Mouse (Mus musculus): ENCODE data around the gene Hes3.

Gene Hes3

GRCm38 (mm10) chr4:152287317-152288120, 3.9 kb downstream of the Hes3 start:
- in situ Hi-C loops (cut with MboI; ENCODE audit: low pct_unique_long_range_greater_than_20kb in 1 of 2, low sequenced_read_pairs in 2 of 2, unreplicated experiment in 1 of 2): loop anchor here in 1 of 2 experiments (5.0 kb wide), 1 partner anchor 115 kb away; no protein-coding TSS in a partner anchor

DNA sequence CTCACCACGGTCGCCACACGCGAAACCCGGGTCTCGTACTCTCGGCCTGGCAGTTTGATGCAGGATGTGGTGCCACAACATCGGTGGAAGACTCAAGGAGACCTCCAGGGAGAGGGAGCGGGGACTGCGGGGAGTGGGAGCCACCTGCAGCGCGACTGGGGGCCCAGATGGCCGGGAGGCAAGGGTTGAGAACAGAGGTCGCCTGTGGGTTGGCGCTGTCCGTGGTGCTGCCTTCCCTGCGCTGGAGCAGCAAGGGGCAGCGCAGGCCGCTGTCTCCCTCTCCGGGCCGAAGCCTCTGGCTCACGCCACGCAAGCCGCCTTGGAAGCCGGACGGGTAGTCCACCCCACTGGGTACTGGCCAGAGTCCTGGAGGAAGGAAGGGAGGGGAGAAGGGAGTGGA, 4.6 kb downstream of the Hes3 start:
- in situ Hi-C loops (cut with MboI; ENCODE audit: low pct_unique_long_range_greater_than_20kb in 1 of 2, low sequenced_read_pairs in 2 of 2, unreplicated experiment in 1 of 2): loop anchor here in 1 of 2 experiments (5.0 kb wide), 1 partner anchor 115 kb away; no protein-coding TSS in a partner anchor

GRCm38 (mm10) chr4:152286183-152286582, 5.3 kb downstream of the Hes3 start:
- in situ Hi-C loops (cut with MboI; ENCODE audit: low pct_unique_long_range_greater_than_20kb in 1 of 2, low sequenced_read_pairs in 2 of 2, unreplicated experiment in 1 of 2): loop anchor here in 1 of 2 experiments (5.0 kb wide), 1 partner anchor 114 kb away; no protein-coding TSS in a partner anchor

DNA sequence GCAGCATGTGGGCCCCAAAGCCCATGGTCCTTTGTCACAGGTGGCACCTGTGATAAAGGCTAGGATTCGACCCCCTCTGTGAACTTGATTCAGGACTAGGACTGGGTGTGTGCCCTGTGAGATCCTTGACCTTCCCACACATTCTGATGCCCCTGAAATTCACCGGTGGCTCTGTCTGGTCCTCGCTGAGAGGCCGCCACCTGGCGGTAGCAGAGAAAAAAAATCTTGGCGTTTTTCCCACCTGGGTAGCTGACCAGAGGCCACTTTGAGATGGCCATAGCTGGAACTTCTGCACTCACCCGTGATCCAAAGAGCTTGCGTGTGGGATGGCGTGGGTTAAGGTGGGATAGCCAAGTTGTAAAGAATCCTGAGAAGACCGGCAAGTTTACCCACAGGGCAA, 6.0 kb downstream of the Hes3 start:
- in situ Hi-C loops (cut with MboI; ENCODE audit: low pct_unique_long_range_greater_than_20kb in 1 of 2, low sequenced_read_pairs in 2 of 2, unreplicated experiment in 1 of 2): loop anchor here in 1 of 2 experiments (5.0 kb wide), 1 partner anchor 113 kb away; no protein-coding TSS in a partner anchor

DNA sequence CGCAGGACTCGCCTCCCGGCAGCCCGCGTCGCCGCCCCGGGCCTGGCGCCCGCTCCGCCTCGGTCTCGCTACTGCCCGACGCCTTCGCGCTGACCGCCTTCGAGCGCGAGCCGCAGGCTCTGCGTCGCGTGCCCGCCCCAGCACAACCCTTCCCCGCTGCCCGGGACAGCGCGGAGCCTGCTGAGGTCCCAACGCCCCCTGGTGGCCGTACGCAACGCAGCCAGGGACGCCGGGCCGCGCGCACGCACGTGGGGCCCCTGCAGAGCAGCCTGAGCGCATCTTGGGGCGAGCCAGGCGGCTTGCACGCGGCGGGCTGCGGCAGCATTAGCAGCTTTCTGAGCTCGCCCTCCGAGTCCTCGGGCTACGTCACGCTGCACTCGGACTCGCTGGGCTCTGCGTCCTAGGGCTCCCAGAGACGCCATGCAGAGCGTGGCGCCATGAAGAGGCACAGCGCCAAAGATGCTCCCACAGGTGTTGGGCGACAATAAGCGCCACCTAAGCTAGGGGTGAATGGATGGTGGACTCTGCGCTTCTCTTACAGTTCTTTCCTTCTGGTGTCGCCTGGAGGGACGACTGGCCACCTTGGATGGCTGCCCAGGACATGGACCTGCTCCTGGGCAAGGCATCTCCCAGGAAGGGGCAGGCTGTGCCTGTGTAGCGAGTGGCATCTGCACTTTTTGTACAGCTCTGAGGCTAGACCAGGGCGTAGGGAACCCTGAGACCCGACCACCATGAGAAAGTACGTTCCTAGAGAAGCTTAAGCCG, 8.1 kb downstream of the Hes3 start:
- in situ Hi-C loops (cut with MboI; ENCODE audit: low pct_unique_long_range_greater_than_20kb in 1 of 2, low sequenced_read_pairs in 2 of 2, unreplicated experiment in 1 of 2): no loop called here

DNA sequence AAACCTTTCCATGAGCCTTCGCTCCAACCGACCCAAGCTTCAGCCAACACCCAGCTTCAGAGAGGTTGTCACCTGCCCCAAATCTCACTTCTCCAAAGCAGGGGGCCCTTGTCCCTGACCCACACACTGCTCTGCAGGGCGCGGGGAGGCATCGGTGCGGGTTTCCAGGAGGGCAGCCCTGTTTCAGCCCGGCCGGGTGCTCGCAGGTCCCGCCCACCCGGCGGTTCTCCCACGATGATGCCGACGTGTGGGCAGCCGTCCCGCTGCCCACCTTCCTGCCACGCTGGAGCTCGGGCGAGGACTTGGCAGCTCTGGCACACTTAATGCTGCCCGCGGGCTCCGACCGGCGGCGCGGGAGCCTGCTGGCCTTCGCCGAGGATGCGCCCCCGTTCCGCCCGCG, 8.7 kb downstream of the Hes3 start:
- in situ Hi-C loops (cut with MboI; ENCODE audit: low pct_unique_long_range_greater_than_20kb in 1 of 2, low sequenced_read_pairs in 2 of 2, unreplicated experiment in 1 of 2): no loop called here

GRCm38 (mm10) chr4:152281601-152282000, 9.9 kb downstream of the Hes3 start:
- in situ Hi-C loops (cut with MboI; ENCODE audit: low pct_unique_long_range_greater_than_20kb in 1 of 2, low sequenced_read_pairs in 2 of 2, unreplicated experiment in 1 of 2): no loop called here

DNA sequence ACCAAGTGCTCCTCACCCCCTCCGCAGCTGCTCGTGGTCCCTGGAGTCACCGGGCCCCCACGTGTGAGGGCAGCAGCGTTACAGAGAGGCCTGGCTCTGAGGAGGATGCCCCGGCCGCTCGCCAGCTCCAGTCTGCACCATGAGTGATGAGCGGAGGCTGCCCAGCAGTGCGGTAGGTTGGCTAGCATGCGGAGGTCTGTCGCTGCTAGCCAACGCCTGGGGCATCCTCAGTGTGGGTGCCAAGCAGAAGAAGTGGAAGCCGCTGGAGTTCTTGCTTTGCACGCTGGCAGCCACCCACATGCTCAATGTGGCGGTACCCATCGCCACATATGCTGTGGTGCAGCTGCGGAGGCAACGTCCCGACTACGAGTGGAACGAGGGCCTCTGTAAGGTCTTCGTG, 12.5 kb downstream of the Hes3 start:
- in situ Hi-C loops (cut with MboI; ENCODE audit: low pct_unique_long_range_greater_than_20kb in 1 of 2, low sequenced_read_pairs in 2 of 2, unreplicated experiment in 1 of 2): no loop called here

- in situ Hi-C loops (cut with MboI; ENCODE audit: low pct_unique_long_range_greater_than_20kb in 1 of 2, low sequenced_read_pairs in 2 of 2, unreplicated experiment in 1 of 2): no loop called here
Observed at GRCm38 (mm10) chr4:152277916-152278315, 13.5 kb downstream of the Hes3 start.

DNA sequence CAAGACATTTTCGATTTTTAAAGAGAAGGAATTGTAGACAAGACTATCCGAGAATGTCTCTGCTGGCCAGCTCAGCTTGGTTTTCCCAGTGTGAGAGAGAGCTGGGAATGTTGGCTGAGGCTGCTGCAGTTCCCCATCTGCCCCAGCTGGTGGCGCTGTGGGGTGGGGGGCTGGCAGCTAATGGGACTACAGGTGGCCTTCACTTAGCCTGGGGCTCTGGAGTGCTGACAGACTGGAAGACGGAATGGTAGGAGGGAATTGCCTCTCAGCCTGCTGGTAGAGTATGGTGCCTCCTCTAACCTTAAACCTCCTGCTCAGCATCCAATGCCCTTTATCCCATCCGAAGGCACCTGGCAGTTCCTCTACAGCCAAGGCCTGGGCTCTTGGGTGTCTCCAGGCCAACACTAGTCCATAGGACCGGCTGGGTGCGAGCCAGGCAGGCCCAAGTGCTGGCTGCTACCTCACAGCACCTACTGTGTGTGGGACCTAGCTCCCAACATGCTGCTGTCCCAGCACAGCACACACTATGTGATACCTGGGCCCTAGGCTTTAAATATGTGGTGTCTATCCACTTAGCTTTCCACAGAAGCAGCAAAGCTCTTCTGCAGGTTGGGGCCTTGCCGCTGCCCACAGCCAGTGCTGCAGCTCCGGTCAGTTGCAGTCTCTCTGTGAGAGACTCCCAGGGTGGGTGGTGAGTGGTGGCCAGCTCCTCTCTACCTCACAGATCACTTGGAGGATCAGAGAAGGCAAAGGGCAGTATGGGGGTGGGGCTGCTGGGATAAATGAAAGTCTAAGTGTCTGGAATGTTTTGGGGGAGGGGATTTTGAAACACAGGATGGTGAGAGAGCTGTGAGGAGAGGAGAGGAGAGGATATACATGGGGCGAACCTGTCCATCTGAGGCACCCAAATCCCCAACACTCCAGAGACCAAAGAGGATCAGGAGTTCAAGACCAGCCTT, 14.8 kb downstream of the Hes3 start:
- in situ Hi-C loops (cut with MboI; ENCODE audit: low pct_unique_long_range_greater_than_20kb in 1 of 2, low sequenced_read_pairs in 2 of 2, unreplicated experiment in 1 of 2): no loop called here

- in situ Hi-C loops (cut with MboI; ENCODE audit: low pct_unique_long_range_greater_than_20kb in 1 of 2, low sequenced_read_pairs in 2 of 2, unreplicated experiment in 1 of 2): no loop called here
Observed at GRCm38 (mm10) chr4:152274681-152275131, 16.8 kb downstream of the Hes3 start.

DNA sequence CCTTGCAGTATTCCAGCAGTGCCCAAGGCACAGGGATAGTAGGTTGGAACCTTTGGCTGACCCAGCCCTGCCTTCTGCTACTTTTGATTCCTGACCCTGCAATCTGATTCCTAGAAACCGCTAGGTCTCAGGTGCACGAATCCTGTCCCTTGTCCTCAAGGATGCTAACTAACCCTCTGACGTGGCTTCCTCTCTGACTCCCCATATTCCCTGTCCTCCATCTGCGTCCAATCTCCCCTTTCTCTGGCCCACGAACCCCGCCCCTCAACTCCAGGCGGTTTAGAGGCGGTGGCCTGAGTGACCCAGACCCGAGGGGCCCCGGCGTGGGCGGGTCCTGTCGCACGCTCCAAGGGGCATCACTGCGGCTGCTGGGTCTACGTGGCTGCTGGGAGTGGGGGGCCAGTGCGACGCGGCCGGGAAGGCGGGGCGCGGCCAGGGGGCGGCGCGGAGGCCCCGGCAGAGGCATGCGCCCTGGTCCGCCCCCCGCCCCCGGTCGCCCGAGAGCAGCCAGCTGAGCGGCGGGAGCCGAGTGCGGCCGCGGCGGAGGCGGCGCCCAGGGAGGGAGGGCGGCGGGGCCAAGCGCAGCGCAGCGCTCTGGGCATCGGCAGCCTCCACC, 17.7 kb downstream of the Hes3 start, which contains the start of gene Gpr153:
Gene Gpr153, plus strand, starts transcription at position 612 of the 616 bp plus-strand sequence.
- in situ Hi-C loops (cut with MboI; ENCODE audit: low pct_unique_long_range_greater_than_20kb in 1 of 2, low sequenced_read_pairs in 2 of 2, unreplicated experiment in 1 of 2): no loop called here

DNA sequence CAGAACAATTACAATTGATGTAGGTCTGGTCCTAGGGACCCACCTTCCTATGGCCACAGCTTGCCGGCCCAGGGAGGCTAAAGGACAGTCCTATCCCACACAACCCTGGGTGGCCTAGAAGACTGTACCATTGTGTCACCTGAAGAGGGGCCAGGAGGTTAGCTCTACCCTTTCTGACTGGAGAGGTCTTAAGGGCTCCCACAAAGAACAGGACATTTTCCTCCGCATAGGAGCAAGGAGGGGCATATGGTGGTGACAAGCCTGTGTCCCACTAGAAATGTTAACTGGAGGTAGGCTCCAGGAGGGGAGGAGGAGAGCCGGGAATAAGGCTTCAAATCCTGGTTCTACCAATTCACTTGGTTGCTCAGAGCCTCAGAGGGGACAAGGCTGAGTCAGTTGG, 18.3 kb downstream of the Hes3 start:
- in situ Hi-C loops (cut with MboI; ENCODE audit: low pct_unique_long_range_greater_than_20kb in 1 of 2, low sequenced_read_pairs in 2 of 2, unreplicated experiment in 1 of 2): no loop called here

DNA sequence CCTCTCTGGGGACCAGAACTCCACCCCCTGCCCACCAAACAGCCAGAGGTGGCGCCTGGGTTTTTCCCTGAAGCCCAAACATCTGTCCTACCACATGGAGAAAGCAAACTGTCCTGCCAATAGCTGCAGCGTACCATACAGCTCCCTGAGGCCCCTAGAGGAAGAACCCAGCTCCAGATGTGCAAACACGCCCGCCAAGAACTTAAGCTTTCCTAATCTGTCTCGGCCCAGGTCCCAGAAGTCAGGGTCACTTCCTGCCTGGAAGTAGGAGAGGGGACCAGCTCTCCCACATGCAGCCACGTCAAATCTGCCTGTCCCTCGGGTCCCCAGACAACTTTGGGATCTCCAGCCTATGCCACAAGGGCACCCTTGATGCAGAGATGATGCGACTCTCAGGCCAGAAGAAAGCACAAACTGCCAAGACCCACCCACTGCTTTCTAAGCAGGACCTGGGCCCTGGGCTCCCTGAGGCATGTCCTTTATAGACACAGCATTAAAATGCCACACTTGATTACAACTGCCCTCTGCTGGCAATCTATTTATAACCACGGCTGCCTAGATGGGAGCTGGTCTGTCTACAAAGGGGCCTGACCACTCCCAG, 18.9 kb downstream of the Hes3 start:
- in situ Hi-C loops (cut with MboI; ENCODE audit: low pct_unique_long_range_greater_than_20kb in 1 of 2, low sequenced_read_pairs in 2 of 2, unreplicated experiment in 1 of 2): no loop called here

DNA sequence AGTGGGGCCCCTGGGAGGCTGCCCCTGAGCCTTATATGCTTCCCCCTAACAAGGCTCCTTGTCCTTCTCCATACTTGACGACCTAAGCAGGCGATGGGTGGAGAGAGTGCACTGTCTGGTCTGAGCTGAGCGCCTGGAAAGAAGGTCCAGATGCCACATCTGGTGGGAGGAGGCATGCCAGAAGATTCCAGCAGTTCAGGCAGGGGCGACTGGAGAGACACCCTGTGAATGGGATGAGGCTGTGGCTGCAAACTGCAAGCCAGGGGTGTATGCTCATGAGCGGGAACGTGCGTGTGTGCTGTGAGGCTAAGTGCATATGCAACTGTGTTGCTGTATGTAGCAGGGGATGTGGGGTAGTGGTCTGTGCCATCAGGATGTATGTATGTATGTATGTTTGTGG, 19.5 kb downstream of the Hes3 start:
- in situ Hi-C loops (cut with MboI; ENCODE audit: low pct_unique_long_range_greater_than_20kb in 1 of 2, low sequenced_read_pairs in 2 of 2, unreplicated experiment in 1 of 2): no loop called here

- in situ Hi-C loops (cut with MboI; ENCODE audit: low pct_unique_long_range_greater_than_20kb in 1 of 2, low sequenced_read_pairs in 2 of 2, unreplicated experiment in 1 of 2): no loop called here
Observed at GRCm38 (mm10) chr4:152271334-152271733, 20.1 kb downstream of the Hes3 start.

DNA sequence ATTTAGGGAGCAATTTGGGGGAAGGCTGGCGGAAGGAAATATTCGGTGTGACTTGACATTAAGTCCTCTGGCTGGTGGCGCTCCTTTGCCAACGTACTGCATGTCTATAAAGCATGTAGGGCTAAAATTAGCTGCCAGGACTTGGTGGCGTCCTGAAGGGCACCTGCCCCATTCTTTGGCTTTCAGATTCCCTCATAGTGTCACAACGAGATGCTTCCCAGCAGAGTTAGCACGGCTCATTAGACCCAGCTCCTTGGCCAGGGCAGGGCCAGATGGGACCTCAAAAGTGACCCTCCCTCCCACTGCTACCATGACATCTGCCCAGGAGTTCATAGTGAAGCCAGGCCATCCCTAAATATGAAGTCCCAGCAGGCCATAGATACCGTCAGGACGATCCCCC, 20.9 kb downstream of the Hes3 start:
- in situ Hi-C loops (cut with MboI; ENCODE audit: low pct_unique_long_range_greater_than_20kb in 1 of 2, low sequenced_read_pairs in 2 of 2, unreplicated experiment in 1 of 2): no loop called here

- in situ Hi-C loops (cut with MboI; ENCODE audit: low pct_unique_long_range_greater_than_20kb in 1 of 2, low sequenced_read_pairs in 2 of 2, unreplicated experiment in 1 of 2): no loop called here
Observed at GRCm38 (mm10) chr4:152269967-152270366, 21.5 kb downstream of the Hes3 start.
